Mouse (Mus musculus): Measurements from ENCODE around the gene Msmb. TPM values are rescaled to one million over a fixed set of nuclear protein-coding genes. Genes with fewer than 3 reads are reported as not detected.

Gene Msmb
- total and polyA plus RNA-seq, 3 experiments, result 0.44 TPM; not detected in 2

DNA sequence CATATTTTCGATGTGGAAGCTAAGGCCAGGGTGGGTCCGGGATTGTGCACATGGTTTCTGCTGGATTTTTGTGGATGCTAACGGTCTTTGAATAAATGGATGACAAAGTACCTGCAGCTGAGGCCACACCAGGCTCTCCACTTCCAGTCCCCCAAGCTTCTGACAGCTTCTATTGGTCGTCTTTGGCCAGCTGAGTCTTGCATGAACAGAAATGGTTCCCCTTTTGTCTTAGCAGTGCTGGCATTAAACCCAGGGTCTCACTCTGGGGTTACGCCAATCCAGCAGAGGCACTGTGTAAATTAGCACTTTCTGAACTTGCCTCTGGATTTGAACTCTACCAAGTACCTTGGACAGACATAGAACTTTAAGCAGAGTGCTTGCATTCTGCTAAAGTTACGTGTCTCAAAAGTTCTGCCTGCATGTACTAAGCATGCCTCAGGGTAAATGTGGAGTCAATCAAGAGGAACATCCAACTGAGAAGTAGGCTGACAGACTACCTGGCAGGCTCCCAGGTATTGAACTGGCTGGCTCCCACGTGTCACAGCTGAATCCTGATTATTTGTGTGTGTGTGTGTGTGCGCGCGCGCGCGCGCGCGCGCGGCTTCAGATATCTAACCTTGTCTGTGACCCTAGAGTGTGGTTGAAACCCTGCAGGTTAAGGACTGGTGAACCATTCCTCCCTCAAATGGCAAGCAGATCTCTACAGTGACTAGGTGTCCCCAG is 10.6 kb downstream of the Msmb start:
- Histone ChIP-seq H3K27me3 (ENCODE audit: insufficient read depth, low read length) (peaks cover 21% of the 10 kb centered on the region), H3K4me3 (ENCODE audit: low read depth, low read length) (no peak overlapping the region), H3K4me1 (ENCODE audit: insufficient read depth, low read depth, low read length) (peaks cover 5% of the 10 kb centered on the region), H3K9me3 (replicated peaks) (peaks cover 5% of the 10 kb centered on the region), H3K36me3 (replicated peaks) (peaks cover 3% of the 10 kb centered on the region)
- no peak for TF ChIP-seq GATA1 (IDR thresholded peaks at IDR 0.05; ENCODE audit: borderline replicate concordance, low read length)
- TF ChIP-seq CTCF (IDR thresholded peaks at IDR 0.05; ENCODE audit: low read depth, low read length), result no peak
- no peak for TF ChIP-seq GATA2 (IDR thresholded peaks at IDR 0.05; ENCODE audit: borderline replicate concordance, low read depth, low read length)
- TF ChIP-seq TAL1 (conservative IDR thresholded peaks at IDR 0.05; ENCODE audit: low read depth, low read length), result no peak
- TF ChIP-seq POLR2AphosphoS5 (IDR thresholded peaks at IDR 0.05; ENCODE audit: insufficient replicate concordance, low read depth, low read length), result no peak
- DNase-seq (ENCODE audit: low spot score), result no peak
- ATAC-seq (ENCODE audit: extremely low read depth, insufficient number of reproducible peaks, low FRiP score, poor library complexity, severe bottlenecking), result no peak

DNA sequence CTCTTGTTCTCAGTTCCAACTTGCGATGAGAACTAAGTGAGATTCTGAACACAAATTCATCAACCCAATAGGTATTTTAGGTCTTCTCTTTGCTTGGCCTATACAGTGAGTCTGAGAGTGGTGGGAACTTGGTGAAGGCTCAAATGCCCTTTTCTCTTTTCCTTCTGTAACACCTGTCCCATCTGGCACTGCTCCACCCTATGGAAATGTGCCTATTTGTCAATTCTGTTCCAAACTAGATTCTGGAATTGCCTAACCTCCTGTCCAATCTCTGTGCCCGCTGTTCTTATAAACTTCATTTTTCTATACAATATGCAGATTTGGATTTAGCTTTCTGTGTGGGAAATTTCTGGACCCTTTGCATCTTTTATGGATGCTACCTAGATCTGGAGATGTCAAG is 11.3 kb downstream of the Msmb start:
- DNase-seq (ENCODE audit: low spot score) (no peak), ATAC-seq (ENCODE audit: extremely low read depth, insufficient number of reproducible peaks, low FRiP score, poor library complexity, severe bottlenecking) (no peak)
- Histone ChIP-seq H3K9me3 (replicated peaks) (no peaks in the 10 kb centered on the region), H3K27me3 (ENCODE audit: insufficient read depth, low read length) (peaks cover 21% of the 10 kb centered on the region), H3K4me3 (ENCODE audit: low read depth, low read length) (no peak overlapping the region), H3K4me1 (ENCODE audit: insufficient read depth, low read depth, low read length) (peaks cover 5% of the 10 kb centered on the region), H3K36me3 (replicated peaks) (peaks cover 9% of the 10 kb centered on the region)
- no peak for TF ChIP-seq CTCF (IDR thresholded peaks at IDR 0.05; ENCODE audit: low read depth, low read length)

DNA sequence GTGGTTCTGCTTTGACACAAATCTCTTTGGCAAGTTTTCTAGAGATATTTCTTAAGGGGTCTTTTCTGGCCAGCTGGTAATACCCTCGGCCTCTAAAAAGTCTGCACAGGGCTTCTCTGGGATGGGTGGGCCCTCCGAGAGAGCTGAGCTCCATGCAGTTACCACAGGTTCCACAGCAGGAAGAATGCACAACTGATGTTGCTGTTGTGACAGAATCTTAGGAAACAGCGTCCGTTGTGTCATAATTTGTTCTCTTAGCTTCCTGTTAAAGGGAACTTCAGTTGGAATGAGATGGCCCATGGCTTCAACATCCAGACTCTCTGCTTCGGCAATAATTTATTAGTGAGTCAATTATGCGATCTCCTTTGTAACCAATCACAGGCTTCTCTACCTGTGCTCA is 12.9 kb downstream of the Msmb start:
- DNase-seq (ENCODE audit: low spot score) (no peak), ATAC-seq (ENCODE audit: extremely low read depth, insufficient number of reproducible peaks, low FRiP score, poor library complexity, severe bottlenecking) (no peak)
- Histone ChIP-seq H3K4me1 (ENCODE audit: insufficient read depth, low read depth, low read length) (peaks cover 15% of the 10 kb centered on the region), H3K27me3 (ENCODE audit: insufficient read depth, low read length) (peaks cover 21% of the 10 kb centered on the region), H3K36me3 (replicated peaks) (peaks cover 14% of the 10 kb centered on the region), H3K9me3 (replicated peaks) (peaks cover 5% of the 10 kb centered on the region; the same call in 1 of the 2 replicates), H3K4me3 (ENCODE audit: low read depth, low read length) (no peak overlapping the region)
- TF ChIP-seq POLR2AphosphoS5 (IDR thresholded peaks at IDR 0.05; ENCODE audit: insufficient replicate concordance, low read depth, low read length) (no peak), GATA2 (IDR thresholded peaks at IDR 0.05; ENCODE audit: borderline replicate concordance, low read depth, low read length) (no peak), GATA1 (IDR thresholded peaks at IDR 0.05; ENCODE audit: borderline replicate concordance, low read length) (no peak), CTCF (IDR thresholded peaks at IDR 0.05; ENCODE audit: low read depth, low read length) (no peak), TAL1 (conservative IDR thresholded peaks at IDR 0.05; ENCODE audit: low read depth, low read length) (no peak)

DNA sequence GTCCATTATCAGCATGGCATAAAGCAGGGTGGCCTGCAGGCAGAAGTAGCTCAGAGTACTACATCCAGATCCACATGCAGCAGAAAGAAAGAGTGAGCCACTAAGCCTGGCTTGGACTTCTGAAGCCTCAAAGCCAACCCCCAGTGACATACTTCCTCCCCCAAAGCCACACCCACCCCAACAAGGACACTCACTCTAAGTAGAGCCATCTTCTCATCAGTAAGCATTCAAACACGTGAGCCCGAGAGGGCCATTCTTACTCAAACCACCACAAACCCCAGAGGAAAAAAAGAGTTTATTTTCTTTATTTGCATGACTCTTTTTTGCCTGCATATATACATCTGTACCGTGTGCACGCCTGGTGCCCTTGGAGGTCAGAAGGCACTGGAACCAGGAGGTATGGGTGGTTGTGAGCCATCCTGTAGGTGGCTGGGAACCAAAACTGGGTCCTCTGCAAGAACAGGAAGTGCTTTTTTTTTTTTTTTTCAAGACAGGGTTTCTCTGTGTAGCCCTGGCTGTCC is 17.4 kb downstream of the Msmb start:
- no peak for DNase-seq (ENCODE audit: low spot score)
- ATAC-seq (ENCODE audit: extremely low read depth, insufficient number of reproducible peaks, low FRiP score, poor library complexity, severe bottlenecking), result peak; percentile 57
- Histone ChIP-seq H3K9me3 (replicated peaks) (peaks cover 5% of the 10 kb centered on the region; the same call in 1 of the 2 replicates), H3K4me3 (ENCODE audit: low read depth, low read length) (peak overlapping the region; percentile 97), H3K4me1 (ENCODE audit: insufficient read depth, low read depth, low read length) (peaks cover 47% of the 10 kb centered on the region), H3K27me3 (ENCODE audit: insufficient read depth, low read length) (peaks cover 2% of the 10 kb centered on the region; the same call in 1 of the 2 replicates), H3K36me3 (replicated peaks) (peaks cover 31% of the 10 kb centered on the region)
- no peak for TF ChIP-seq GATA1 (IDR thresholded peaks at IDR 0.05; ENCODE audit: borderline replicate concordance, low read length)
- TF ChIP-seq GATA2 (IDR thresholded peaks at IDR 0.05; ENCODE audit: borderline replicate concordance, low read depth, low read length), result no peak
- TF ChIP-seq TAL1 (conservative IDR thresholded peaks at IDR 0.05; ENCODE audit: low read depth, low read length), result no peak
- no peak for TF ChIP-seq POLR2AphosphoS5 (IDR thresholded peaks at IDR 0.05; ENCODE audit: insufficient replicate concordance, low read depth, low read length)
- no peak for TF ChIP-seq CTCF (IDR thresholded peaks at IDR 0.05; ENCODE audit: low read depth, low read length)

DNA sequence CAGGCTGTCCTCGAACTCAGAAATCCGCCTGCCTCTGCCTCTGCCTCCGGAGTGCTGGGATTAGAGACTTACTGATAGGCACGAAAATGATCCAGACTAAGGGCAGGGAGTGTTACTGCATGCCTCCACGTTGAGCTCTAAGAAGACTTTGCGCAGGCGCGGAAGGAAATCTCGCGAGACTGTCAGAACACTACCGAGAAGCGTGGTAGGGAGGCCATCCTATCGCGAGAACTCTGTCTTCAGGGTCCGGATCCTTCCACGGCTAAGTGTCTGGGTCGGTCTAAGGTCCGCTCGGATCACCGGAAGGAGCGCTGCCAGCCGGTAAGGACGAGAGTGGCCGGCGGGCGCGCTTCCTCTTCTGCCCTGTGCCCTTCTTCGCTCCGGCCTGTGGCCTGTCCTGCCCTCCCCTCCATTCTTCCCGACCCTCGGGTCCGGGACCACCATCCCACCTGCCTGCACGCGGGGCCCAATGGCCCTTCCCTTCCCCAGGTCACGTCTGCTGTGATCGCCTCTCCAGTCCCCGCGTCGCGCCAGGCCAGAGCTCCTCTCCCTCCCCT is 17.9 kb downstream of the Msmb start, which contains the start of gene Ncoa4:
TSS of gene Ncoa4 (plus strand) at position 176 of the 557 bp plus-strand sequence.
- peak within 1 kb of the TSS; percentile 97 for H3K4me3 ChIP-seq (ENCODE audit: low read depth, low read length)
- peak; percentile 74 for DNase-seq (ENCODE audit: low spot score)
- peaks cover 31% of the 10 kb centered on the region for H3K36me3 ChIP-seq (replicated peaks)
- H3K9me3 ChIP-seq (replicated peaks), result peaks cover 5% of the 10 kb centered on the region; the same call in 1 of the 2 replicates
- peaks cover 53% of the 10 kb centered on the region for H3K4me1 ChIP-seq (ENCODE audit: insufficient read depth, low read depth, low read length)
- H3K27me3 ChIP-seq (ENCODE audit: insufficient read depth, low read length), result peaks cover 2% of the 10 kb centered on the region; the same call in 1 of the 2 replicates
- TF ChIP-seq POLR2AphosphoS5 (IDR thresholded peaks at IDR 0.05; ENCODE audit: insufficient replicate concordance, low read depth, low read length) (no peak), TAL1 (conservative IDR thresholded peaks at IDR 0.05; ENCODE audit: low read depth, low read length) (no peak), GATA2 (IDR thresholded peaks at IDR 0.05; ENCODE audit: borderline replicate concordance, low read depth, low read length) (no peak), GATA1 (IDR thresholded peaks at IDR 0.05; ENCODE audit: borderline replicate concordance, low read length) (no peak), CTCF (IDR thresholded peaks at IDR 0.05; ENCODE audit: low read depth, low read length) (no peak)
- peak; percentile 79 for ATAC-seq (ENCODE audit: extremely low read depth, insufficient number of reproducible peaks, low FRiP score, poor library complexity, severe bottlenecking)

DNA sequence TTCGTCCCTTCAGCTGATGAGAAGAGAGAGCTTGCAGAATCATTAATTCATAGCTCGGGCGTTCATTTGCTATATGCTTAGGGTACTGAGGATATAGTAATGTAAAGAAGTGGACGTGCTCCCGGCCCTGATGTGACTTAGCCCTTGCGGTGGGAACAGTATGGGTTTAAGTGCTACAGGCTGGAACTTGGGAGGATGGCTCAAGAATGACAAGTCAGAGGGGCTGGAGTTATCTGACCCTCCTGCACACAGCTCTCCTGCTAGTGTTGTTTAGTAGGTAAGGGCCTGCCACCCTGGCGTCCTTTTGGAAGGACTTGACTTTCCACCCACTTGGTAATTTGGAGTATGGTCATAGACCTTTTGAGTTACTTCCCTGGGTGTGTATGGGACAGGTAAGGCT is 18.7 kb downstream of the Msmb start:
- TF ChIP-seq GATA2 (IDR thresholded peaks at IDR 0.05; ENCODE audit: borderline replicate concordance, low read depth, low read length) (no peak), POLR2AphosphoS5 (IDR thresholded peaks at IDR 0.05; ENCODE audit: insufficient replicate concordance, low read depth, low read length) (no peak), GATA1 (IDR thresholded peaks at IDR 0.05; ENCODE audit: borderline replicate concordance, low read length) (no peak), CTCF (IDR thresholded peaks at IDR 0.05; ENCODE audit: low read depth, low read length) (no peak), TAL1 (conservative IDR thresholded peaks at IDR 0.05; ENCODE audit: low read depth, low read length) (no peak)
- peaks cover 2% of the 10 kb centered on the region; the same call in 1 of the 2 replicates for H3K27me3 ChIP-seq (ENCODE audit: insufficient read depth, low read length)
- H3K36me3 ChIP-seq (replicated peaks), result peaks cover 31% of the 10 kb centered on the region
- H3K4me1 ChIP-seq (ENCODE audit: insufficient read depth, low read depth, low read length), result peaks cover 60% of the 10 kb centered on the region
- H3K4me3 ChIP-seq (ENCODE audit: low read depth, low read length), result peak overlapping the region; percentile 97
- ATAC-seq (ENCODE audit: extremely low read depth, insufficient number of reproducible peaks, low FRiP score, poor library complexity, severe bottlenecking), result no peak
- DNase-seq (ENCODE audit: low spot score), result no peak
- H3K9me3 ChIP-seq (replicated peaks), result peaks cover 5% of the 10 kb centered on the region; the same call in 1 of the 2 replicates
